Comparison of ENCODE assay signal across 8 mouse cellular contexts in the genomic region with DNA sequence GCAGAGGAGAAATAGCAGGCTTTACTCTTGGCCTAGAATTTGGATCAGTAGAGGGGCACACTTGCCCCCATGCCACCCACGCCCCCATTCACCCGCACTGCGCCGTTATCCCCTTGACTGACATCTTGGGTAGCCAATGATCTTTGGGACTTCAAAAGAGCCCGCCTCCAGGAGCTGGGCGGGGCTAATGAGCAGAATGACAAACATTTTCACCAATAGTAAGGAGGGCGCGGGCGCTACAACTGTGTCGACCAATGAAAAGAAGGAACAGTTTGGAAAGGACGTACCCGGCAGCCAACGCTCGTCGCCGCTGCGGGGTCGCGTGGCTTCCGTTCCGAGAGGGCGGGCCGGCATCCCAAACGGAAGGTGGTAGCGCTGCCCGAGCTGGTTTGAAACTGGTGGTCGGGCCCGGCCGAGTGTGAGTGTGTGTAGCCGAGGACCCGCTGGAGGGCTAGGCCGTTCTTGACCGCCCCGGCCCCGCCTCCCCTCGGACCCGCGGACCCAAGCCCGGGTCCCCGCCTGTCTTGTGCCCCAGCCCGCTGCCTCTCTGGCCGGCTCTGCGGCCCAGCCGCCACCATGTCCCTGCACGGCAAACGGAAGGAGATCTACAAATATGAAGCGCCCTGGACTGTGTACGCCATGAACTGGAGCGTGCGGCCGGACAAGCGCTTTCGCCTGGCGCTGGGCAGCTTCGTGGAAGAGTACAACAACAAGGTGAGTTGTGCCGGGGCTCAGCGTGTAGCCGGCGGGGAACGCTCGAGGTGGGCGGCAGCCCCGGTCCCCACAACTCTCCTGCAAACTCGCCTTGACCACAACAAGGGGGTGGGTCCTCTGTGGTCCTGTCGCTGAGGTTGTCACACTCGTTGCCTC. TPM values are rescaled to one million over a fixed set of nuclear protein-coding genes. Genes with fewer than 3 reads are reported as not detected.
DNase-seq lines count a peak whose midpoint lies in the region; ATAC-seq lines count a peak whose summit lies in the region.

Gene Dcaf7, plus strand, starts transcription at position 325 of the 870 bp plus-strand sequence.

- H3K9me3 ChIP-seq in hindbrain, embryonic 14.5 days (ENCODE audit: control insufficient read depth, low read length): no peaks in the 10 kb centered on the region

- H3K4me3 ChIP-seq in hindbrain, embryonic 14.5 days (replicated peaks; ENCODE audit: low read length): peak within 1 kb of the TSS; percentile 78

- peak; percentile 98 for ATAC-seq in hindbrain, embryonic 14.5 days (ENCODE audit: low FRiP score)

- no peaks in the 10 kb centered on the region for H3K36me3 ChIP-seq in hindbrain, embryonic 14.5 days (replicated peaks; ENCODE audit: control insufficient read depth, insufficient read depth)

- H3K4me1 ChIP-seq in hindbrain, embryonic 14.5 days (replicated peaks; ENCODE audit: control insufficient read depth, insufficient read depth, low read length): peaks cover 22% of the 10 kb centered on the region

- no peaks in the 10 kb centered on the region for H3K27me3 ChIP-seq in hindbrain, embryonic 14.5 days (ENCODE audit: control insufficient read depth, insufficient read depth, low read length)

- H3K27ac ChIP-seq in hindbrain, embryonic 14.5 days: peak within 1 kb of the TSS; percentile 94

- H3K4me2 ChIP-seq in hindbrain, embryonic 14.5 days (replicated peaks): peak within 1 kb of the TSS; percentile 73

- DNase-seq in R1 (ENCODE audit: low read depth, low spot score): peak; percentile 99
- peak; percentile 97 to 100 for DNase-seq in cerebellum, postnatal 25 days
- peak; percentile 99 to 100 for DNase-seq in frontal cortex, postnatal 25 days (ENCODE audit: low spot score in 2 of 2)
- DNase-seq in hindbrain, embryonic 14.5 days (ENCODE audit: low spot score): peak; percentile 100
- DNase-seq in layer of hippocampus, postnatal 36 days: peak; percentile 98 to 100
- peak; percentile 98 for DNase-seq in lung, postnatal 36 days
- DNase-seq in retina, postnatal 1 day: peak; percentile 99
- DNase-seq in urinary bladder, adult 18-20 months (ENCODE audit: low spot score in 2 of 2): peak; percentile 94 to 95

- under 1% methylated on average over 60 of the region's 66 CpGs for WGBS in hindbrain, embryonic 14.5 days

- H3K9ac ChIP-seq in hindbrain, embryonic 14.5 days: peak within 1 kb of the TSS; percentile 93

RNA-seq across cellular contexts. Expression of gene Dcaf7, which starts in this region (rescaled TPM):
- 156 and 176 TPM in 2 replicates for polyA plus RNA-seq in hindbrain, embryonic 14.5 days (2014; fragmentation: Nextera tagmentation; extraction: Ambion mirVana)
- 100 to 1,000 TPM; 137 to 141 TPM for total RNA-seq in layer of hippocampus, postnatal 36 days (2021)

Comparison
In these comparisons a context has a peak if more than half of its experiments do, and no peak if none do; other contexts are left out.
1. Peak in every context shown above with its lines: DNase-seq, ATAC-seq, H3K4me3 ChIP-seq and H3K27ac ChIP-seq.